Mouse (Mus musculus) naive thymus-derived CD4-positive, alpha-beta T cell, adult 5 months (primary cell): ENCODE measurements around the gene Slc7a12. TPM values are rescaled to one million over a fixed set of nuclear protein-coding genes. Genes with fewer than 3 reads are reported as not detected.

Experiments used
- polyA plus RNA-seq: library from polyadenylated mRNA; unstranded; fragments of 100-300 nt; shearing (Covaris generic); gene quantifications from one replicate; pipeline ENCODE4 v1.2.1, GENCODE M21; 2017

Slc7a12 gene
- not detected for polyA plus RNA-seq

GRCm38 (mm10) chr3:14480397-14480796, at the start of gene Slc7a12:
TSS of gene Slc7a12 (plus strand) at chr3:14480697.

Other genes with a start within 250 kb of the Slc7a12 start
- 118 TPM for gene 1810022K09Rik, start 130.6 kb downstream of the Slc7a12 start, polyA plus RNA-seq
- not detected for gene Car13, start 161.0 kb downstream of the Slc7a12 start, polyA plus RNA-seq